Mouse (Mus musculus): Measurements from ENCODE around the gene Auts2.

GRCm38 (mm10) chr5:131919983-131920777, 623.0 kb downstream of the Auts2 start:
- TF ChIP-seq CTCF (IDR thresholded peaks at IDR 0.05; ENCODE audit: borderline replicate concordance, insufficient read depth, low read depth, low read length): no peak
- TF ChIP-seq POLR2A (IDR thresholded peaks at IDR 0.05; ENCODE audit: borderline replicate concordance, insufficient read depth, low read length): no peak

Measured in cerebellum, adult 2 months (tissue).